Mouse (Mus musculus): ENCODE results near the gene Zdhhc6. TPM values are rescaled to one million over a fixed set of nuclear protein-coding genes. Genes with fewer than 3 reads are reported as not detected.

Gene Zdhhc6
- polyA plus RNA-seq, 1 experiment from 2014 or later = 103 TPM

GRCm38 (mm10) chr19:55265269-55265668 lies 50.6 kb downstream of the Zdhhc6 start:
- 84% methylated on average over 3 of the region's 3 CpGs for WGBS
- Histone ChIP-seq H3K4me3 (ENCODE audit: low read depth, low read length) (no peak overlapping the region), H3K27ac (replicated peaks; ENCODE audit: low read depth, low read length) (no peak overlapping the region), H3K9me3 (ENCODE audit: control insufficient read depth, low read length) (no peaks in the 10 kb centered on the region), H3K4me1 (ENCODE audit: control insufficient read depth, insufficient read depth, low read length) (no peaks in the 10 kb centered on the region), H3K36me3 (ENCODE audit: control insufficient read depth, insufficient read depth, low read length) (no peaks in the 10 kb centered on the region), H3K9ac (ENCODE audit: low read length) (no peak overlapping the region), H3K4me2 (ENCODE audit: low read depth, severe bottlenecking) (no peak overlapping the region), H3K27me3 (ENCODE audit: control insufficient read depth, insufficient read depth, low read length) (no peaks in the 10 kb centered on the region)
- ATAC-seq (ENCODE audit: insufficient number of reproducible peaks, low FRiP score, low TSS enrichment, low read depth) (no peak), DNase-seq (ENCODE audit: low spot score) (no peak)

- WGBS = 78% methylated on average over 12 of the region's 12 CpGs
Measured at GRCm38 (mm10) chr19:55260389-55261184, 55.2 kb downstream of the Zdhhc6 start.

GRCm38 (mm10) chr19:55258514-55258913 lies 57.3 kb downstream of the Zdhhc6 start:
- no peaks in the 10 kb centered on the region for H3K36me3 ChIP-seq (ENCODE audit: control insufficient read depth, insufficient read depth, low read length)
- 88% methylated on average over 5 of the region's 5 CpGs for WGBS
- no peak overlapping the region for H3K27ac ChIP-seq (replicated peaks; ENCODE audit: low read depth, low read length)
- H3K9ac ChIP-seq (ENCODE audit: low read length) = no peak overlapping the region
- 0 out of 2 replicates have a peak, but pooled peaks cover 4% of the 10 kb centered on the region for H3K4me1 ChIP-seq (ENCODE audit: control insufficient read depth, insufficient read depth, low read length)
- ATAC-seq (ENCODE audit: insufficient number of reproducible peaks, low FRiP score, low TSS enrichment, low read depth) (no peak), DNase-seq (ENCODE audit: low spot score) (no peak)
- H3K9me3 ChIP-seq (ENCODE audit: control insufficient read depth, low read length) = no peaks in the 10 kb centered on the region
- no peak overlapping the region for H3K4me3 ChIP-seq (ENCODE audit: low read depth, low read length)
- no peaks in the 10 kb centered on the region for H3K27me3 ChIP-seq (ENCODE audit: control insufficient read depth, insufficient read depth, low read length)
- H3K4me2 ChIP-seq (ENCODE audit: low read depth, severe bottlenecking) = no peak overlapping the region

More at GRCm38 (mm10) chr19:55260389-55261184, 55.2 kb downstream of the Zdhhc6 start:
- Histone ChIP-seq H3K27me3 (ENCODE audit: control insufficient read depth, insufficient read depth, low read length) (no peaks in the 10 kb centered on the region), H3K36me3 (ENCODE audit: control insufficient read depth, insufficient read depth, low read length) (no peaks in the 10 kb centered on the region), H3K4me2 (ENCODE audit: low read depth, severe bottlenecking) (no peak overlapping the region), H3K4me1 (ENCODE audit: control insufficient read depth, insufficient read depth, low read length) (no peaks in the 10 kb centered on the region), H3K9ac (ENCODE audit: low read length) (no peak overlapping the region), H3K9me3 (ENCODE audit: control insufficient read depth, low read length) (no peaks in the 10 kb centered on the region), H3K4me3 (ENCODE audit: low read depth, low read length) (no peak overlapping the region), H3K27ac (replicated peaks; ENCODE audit: low read depth, low read length) (no peak overlapping the region)
- DNase-seq (ENCODE audit: low spot score) = no peak
- no peak for ATAC-seq (ENCODE audit: insufficient number of reproducible peaks, low FRiP score, low TSS enrichment, low read depth)

GRCm38 (mm10) chr19:55257656-55258375 lies 58.0 kb downstream of the Zdhhc6 start:
- Histone ChIP-seq H3K9ac (ENCODE audit: low read length) (no peak overlapping the region), H3K4me2 (ENCODE audit: low read depth, severe bottlenecking) (no peak overlapping the region), H3K27ac (replicated peaks; ENCODE audit: low read depth, low read length) (no peak overlapping the region), H3K4me1 (ENCODE audit: control insufficient read depth, insufficient read depth, low read length) (0 out of 2 replicates have a peak, but pooled peaks cover 4% of the 10 kb centered on the region), H3K36me3 (ENCODE audit: control insufficient read depth, insufficient read depth, low read length) (no peaks in the 10 kb centered on the region), H3K9me3 (ENCODE audit: control insufficient read depth, low read length) (no peaks in the 10 kb centered on the region), H3K4me3 (ENCODE audit: low read depth, low read length) (no peak overlapping the region), H3K27me3 (ENCODE audit: control insufficient read depth, insufficient read depth, low read length) (no peaks in the 10 kb centered on the region)
- ATAC-seq (ENCODE audit: insufficient number of reproducible peaks, low FRiP score, low TSS enrichment, low read depth) (no peak), DNase-seq (ENCODE audit: low spot score) (no peak)
- WGBS = 92% methylated on average over 5 of the region's 5 CpGs

- Histone ChIP-seq H3K27ac (replicated peaks; ENCODE audit: low read depth, low read length) (no peak overlapping the region), H3K4me2 (ENCODE audit: low read depth, severe bottlenecking) (no peak overlapping the region), H3K9me3 (ENCODE audit: control insufficient read depth, low read length) (no peaks in the 10 kb centered on the region), H3K4me1 (ENCODE audit: control insufficient read depth, insufficient read depth, low read length) (0 out of 2 replicates have a peak, but pooled peaks cover 4% of the 10 kb centered on the region), H3K27me3 (ENCODE audit: control insufficient read depth, insufficient read depth, low read length) (no peaks in the 10 kb centered on the region), H3K4me3 (ENCODE audit: low read depth, low read length) (no peak overlapping the region), H3K36me3 (ENCODE audit: control insufficient read depth, insufficient read depth, low read length) (no peaks in the 10 kb centered on the region), H3K9ac (ENCODE audit: low read length) (no peak overlapping the region)
- DNase-seq (ENCODE audit: low spot score) (no peak), ATAC-seq (ENCODE audit: insufficient number of reproducible peaks, low FRiP score, low TSS enrichment, low read depth) (no peak)
- WGBS = 88% methylated on average over 9 of the region's 9 CpGs
Measured at GRCm38 (mm10) chr19:55256156-55256555, 59.7 kb downstream of the Zdhhc6 start.

- H3K9me3 ChIP-seq (ENCODE audit: control insufficient read depth, low read length) = no peaks in the 10 kb centered on the region
- peak overlapping the region; percentile 85 for H3K4me2 ChIP-seq (ENCODE audit: low read depth, severe bottlenecking)
- H3K4me1 ChIP-seq (ENCODE audit: control insufficient read depth, insufficient read depth, low read length) = 0 out of 2 replicates have a peak, but pooled peaks cover 4% of the 10 kb centered on the region
- peak; percentile 28; the same call in 1 of the 2 replicates for ATAC-seq (ENCODE audit: insufficient number of reproducible peaks, low FRiP score, low TSS enrichment, low read depth)
- no peaks in the 10 kb centered on the region for H3K27me3 ChIP-seq (ENCODE audit: control insufficient read depth, insufficient read depth, low read length)
- H3K27ac ChIP-seq (replicated peaks; ENCODE audit: low read depth, low read length) = no peak overlapping the region
- DNase-seq (ENCODE audit: low spot score) = peak; percentile 47
- 13% methylated on average over 5 of the region's 5 CpGs for WGBS
- H3K4me3 ChIP-seq (ENCODE audit: low read depth, low read length) = peak overlapping the region; percentile 48
- H3K36me3 ChIP-seq (ENCODE audit: control insufficient read depth, insufficient read depth, low read length) = no peaks in the 10 kb centered on the region
- peak overlapping the region; percentile 51 for H3K9ac ChIP-seq (ENCODE audit: low read length)
Measured at GRCm38 (mm10) chr19:55254513-55255016, 61.3 kb downstream of the Zdhhc6 start.

- WGBS = under 1% methylated on average over 32 of the region's 32 CpGs
- Histone ChIP-seq H3K4me1 (ENCODE audit: control insufficient read depth, insufficient read depth, low read length) (0 out of 2 replicates have a peak, but pooled peaks cover 4% of the 10 kb centered on the region), H3K27ac (replicated peaks; ENCODE audit: low read depth, low read length) (no peak overlapping the region), H3K4me2 (ENCODE audit: low read depth, severe bottlenecking) (peak overlapping the region; percentile 85), H3K9me3 (ENCODE audit: control insufficient read depth, low read length) (no peaks in the 10 kb centered on the region), H3K27me3 (ENCODE audit: control insufficient read depth, insufficient read depth, low read length) (no peaks in the 10 kb centered on the region), H3K36me3 (ENCODE audit: control insufficient read depth, insufficient read depth, low read length) (no peaks in the 10 kb centered on the region), H3K9ac (ENCODE audit: low read length) (peak overlapping the region; percentile 51), H3K4me3 (ENCODE audit: low read depth, low read length) (peak overlapping the region; percentile 48)
- DNase-seq (ENCODE audit: low spot score) (peak; percentile 61), ATAC-seq (ENCODE audit: insufficient number of reproducible peaks, low FRiP score, low TSS enrichment, low read depth) (peak; percentile 73)
Measured at GRCm38 (mm10) chr19:55253570-55254441, 62.0 kb downstream of the Zdhhc6 start.

GRCm38 (mm10) chr19:55253239-55253569 lies 62.6 kb downstream of the Zdhhc6 start:
- no peak for ATAC-seq (ENCODE audit: insufficient number of reproducible peaks, low FRiP score, low TSS enrichment, low read depth)
- peak overlapping the region; percentile 48 for H3K4me3 ChIP-seq (ENCODE audit: low read depth, low read length)
- H3K36me3 ChIP-seq (ENCODE audit: control insufficient read depth, insufficient read depth, low read length) = no peaks in the 10 kb centered on the region
- H3K27ac ChIP-seq (replicated peaks; ENCODE audit: low read depth, low read length) = no peak overlapping the region
- WGBS = 4% methylated on average over 9 of the region's 9 CpGs
- H3K4me2 ChIP-seq (ENCODE audit: low read depth, severe bottlenecking) = peak overlapping the region; percentile 85
- no peaks in the 10 kb centered on the region for H3K27me3 ChIP-seq (ENCODE audit: control insufficient read depth, insufficient read depth, low read length)
- no peak for DNase-seq (ENCODE audit: low spot score)
- H3K9me3 ChIP-seq (ENCODE audit: control insufficient read depth, low read length) = no peaks in the 10 kb centered on the region
- peak overlapping the region; percentile 51 for H3K9ac ChIP-seq (ENCODE audit: low read length)
- H3K4me1 ChIP-seq (ENCODE audit: control insufficient read depth, insufficient read depth, low read length) = 0 out of 2 replicates have a peak, but pooled peaks cover 4% of the 10 kb centered on the region
